Mouse (Mus musculus) hindbrain, embryonic 15.5 days (tissue): ENCODE measurements around the gene Bbip1. TPM values are rescaled to one million over a fixed set of nuclear protein-coding genes. Genes with fewer than 3 reads are reported as not detected.
"Not testable (repeated sequence)": the region's sequence is repeated elsewhere in the genome, so short reads cannot be mapped to it uniquely, and the experiment has no call there.

Experiments
- ATAC-seq: fragments of 200-750 bp; cut with Nextera tagmentation; 2 replicates; pipeline ENCODE4 v1.8.0; 2017; ENCODE audit warnings: low read depth, moderate number of reproducible peaks, moderate TSS enrichment; ENCODE audit not compliant: low FRiP score
- H3K27ac ChIP-seq: fragments of 300-500 bp; sonication (generic); replicated peaks from 2 replicates; pipeline ENCODE4 v1.5.1; 2015; ENCODE audit warnings: mild to moderate bottlenecking, inconsistent platforms
- H3K27me3 ChIP-seq: fragments of 300-500 bp; sonication (generic); 2 replicates; pipeline ENCODE4 v1.6.1; 2015; ENCODE audit warnings: control low read depth, inconsistent platforms
- H3K36me3 ChIP-seq: fragments of 300-500 bp; sonication (generic); 2 replicates; pipeline ENCODE4 v1.6.1; 2015; ENCODE audit warnings: control low read depth, inconsistent platforms
- H3K4me1 ChIP-seq: fragments of 300-500 bp; sonication (generic); replicated peaks from 2 replicates; pipeline ENCODE4 v1.6.1; 2015; ENCODE audit warnings: control low read depth, inconsistent platforms
- H3K4me2 ChIP-seq: fragments of 300-500 bp; sonication (generic); 2 replicates; pipeline ENCODE4 v1.6.1; 2015; ENCODE audit warnings: moderate library complexity, mild to moderate bottlenecking, inconsistent platforms
- H3K4me3 ChIP-seq: fragments of 300-500 bp; sonication (generic); 2 replicates; pipeline ENCODE4 v1.5.1; 2015; ENCODE audit warnings: mild to moderate bottlenecking, inconsistent platforms
- H3K9ac ChIP-seq: fragments of 300-500 bp; sonication (generic); 2 replicates; pipeline ENCODE4 v1.6.1; 2015; ENCODE audit warnings: inconsistent platforms
- H3K9me3 ChIP-seq: fragments of 300-500 bp; sonication (generic); 2 replicates; pipeline ENCODE4 v1.6.1; 2016; ENCODE audit warnings: control low read depth, inconsistent platforms
- WGBS: fragments of 180-500 bp; shearing (Covaris S2); methylation state at CpG from one replicate; pipeline ENCODE4 v1.1.7; 2015; 5-methylcytosine and 5-hydroxymethylcytosine counted together
- polyA plus RNA-seq: library from polyadenylated mRNA; unstranded; fragments of >200 nt; fragmentation: Nextera tagmentation; extraction: Ambion mirVana; gene quantifications from 2 replicates; pipeline ENCODE4 v1.2.1, GENCODE M21; 2015

Gene Bbip1
- polyA plus RNA-seq: 132 and 137 TPM in 2 replicates

DNA sequence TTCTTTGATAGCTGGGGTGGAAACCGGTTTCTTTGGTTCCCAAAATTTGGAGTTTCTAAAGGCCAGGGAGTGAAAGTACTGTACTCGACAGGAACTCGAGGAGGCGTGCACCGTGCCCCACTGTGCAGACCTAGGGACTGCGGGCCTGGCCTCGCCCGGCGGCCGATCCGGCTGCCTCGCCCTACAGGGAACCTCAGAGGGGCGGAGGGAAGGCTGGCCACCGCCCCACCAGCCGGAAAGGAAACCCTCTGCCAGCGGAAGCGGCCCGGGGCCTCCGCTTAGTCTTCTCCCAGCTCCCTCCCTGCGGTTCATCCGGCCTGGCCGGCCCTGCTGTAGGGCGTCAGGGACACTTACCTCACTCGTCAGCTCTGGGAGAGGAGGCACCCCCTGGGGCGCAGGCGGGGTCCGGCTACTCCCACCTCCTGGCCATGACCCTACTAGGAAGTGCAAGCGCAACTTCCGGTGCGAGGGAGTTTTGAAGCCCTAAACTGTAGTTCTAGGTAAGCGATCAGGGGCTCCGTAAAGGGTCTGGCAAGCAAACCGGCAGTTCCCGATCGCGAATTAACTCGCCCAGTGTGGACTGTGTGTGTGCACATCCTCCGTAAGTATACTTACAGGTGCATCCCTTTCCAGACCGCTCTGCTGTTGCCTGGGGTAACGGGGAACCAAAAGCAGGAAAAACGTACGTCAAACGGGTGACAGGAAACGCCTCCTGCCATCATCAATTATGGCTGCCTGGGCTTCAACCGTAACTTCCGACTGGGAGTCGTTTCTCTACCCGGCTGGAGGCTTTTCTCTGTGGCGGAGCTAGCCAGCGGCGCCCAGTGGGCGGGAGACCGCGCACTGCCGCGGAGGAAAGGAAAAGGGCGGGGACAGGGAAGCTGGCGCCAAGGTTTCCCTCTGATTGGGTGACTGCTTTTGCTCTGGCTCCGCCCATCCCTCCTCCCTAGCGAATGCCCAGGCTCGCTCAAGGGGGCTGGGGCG lies at the start of gene Bbip1, which contains the start of gene Shoc2:
TSS of gene Bbip1 (minus strand) at position 826 of the 984 bp plus-strand sequence.
TSS of gene Shoc2 (plus strand) at position 505 of the 984 bp plus-strand sequence.
- Histone ChIP-seq H3K9me3 (no peaks in the 10 kb centered on the region), H3K4me2 (peak within 1 kb of the TSS; percentile 63), H3K9ac (peak within 1 kb of the TSS; percentile 91), H3K27me3 (no peaks in the 10 kb centered on the region), H3K27ac (peak within 1 kb of the TSS; percentile 99), H3K36me3 (peaks cover 5% of the 10 kb centered on the region), H3K4me3 (peak within 1 kb of the TSS; percentile 95), H3K4me1 (peaks cover 32% of the 10 kb centered on the region)
- peak; percentile 96 for ATAC-seq
- WGBS: under 1% methylated on average over 53 of the region's 62 CpGs

- Histone ChIP-seq H3K9ac (no peak overlapping the region), H3K27me3 (no peaks in the 10 kb centered on the region), H3K36me3 (0 out of 2 replicates have a peak, but pooled peaks cover 2% of the 10 kb centered on the region), H3K9me3 (no peaks in the 10 kb centered on the region), H3K4me2 (no peak overlapping the region), H3K4me3 (no peak overlapping the region), H3K27ac (no peak overlapping the region), H3K4me1 (no peaks in the 10 kb centered on the region)
- ATAC-seq: no peak
- WGBS: 69% methylated on average over 3 of the region's 3 CpGs
Measured at GRCm38 (mm10) chr19:53993860-53994259, 49.4 kb upstream of the Bbip1 start.

GRCm38 (mm10) chr19:53990538-53990937 lies 46.1 kb upstream of the Bbip1 start:
- Histone ChIP-seq H3K27me3 (no peaks in the 10 kb centered on the region), H3K4me2 (no peak overlapping the region), H3K27ac (no peak overlapping the region), H3K9ac (no peak overlapping the region), H3K36me3 (peaks cover 9% of the 10 kb centered on the region; the same call in 1 of the 2 replicates), H3K4me1 (no peaks in the 10 kb centered on the region), H3K9me3 (no peaks in the 10 kb centered on the region), H3K4me3 (no peak overlapping the region)
- 82% methylated on average over 2 of the region's 2 CpGs for WGBS
- no peak for ATAC-seq

DNA sequence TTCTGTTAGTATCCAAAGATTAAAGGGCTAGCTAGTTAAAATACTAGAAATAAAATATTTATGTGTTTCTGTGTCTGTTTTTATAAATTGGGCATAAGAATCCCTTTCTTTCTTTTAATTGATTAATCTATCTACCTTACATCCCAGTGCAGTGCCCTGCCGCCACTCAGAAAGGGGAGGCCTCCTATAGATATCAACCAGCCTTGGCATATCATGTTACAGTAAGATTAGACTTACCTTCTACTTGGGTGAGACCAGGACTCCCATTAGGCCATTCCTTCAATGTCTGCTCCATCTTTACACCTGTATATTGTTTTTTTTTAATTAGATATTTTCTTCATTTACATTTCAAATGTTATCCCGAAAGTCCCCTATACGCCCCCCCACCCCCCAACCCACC lies 40.2 kb upstream of the Bbip1 start:
- Histone ChIP-seq H3K4me2 (no peak overlapping the region), H3K9me3 (no peaks in the 10 kb centered on the region), H3K27me3 (no peaks in the 10 kb centered on the region), H3K4me3 (no peak overlapping the region), H3K27ac (no peak overlapping the region), H3K4me1 (no peaks in the 10 kb centered on the region), H3K36me3 (peaks cover 9% of the 10 kb centered on the region; the same call in 1 of the 2 replicates), H3K9ac (no peak overlapping the region)
- ATAC-seq: no peak
- 100% methylated on average over 3 of the region's 3 CpGs for WGBS

DNA sequence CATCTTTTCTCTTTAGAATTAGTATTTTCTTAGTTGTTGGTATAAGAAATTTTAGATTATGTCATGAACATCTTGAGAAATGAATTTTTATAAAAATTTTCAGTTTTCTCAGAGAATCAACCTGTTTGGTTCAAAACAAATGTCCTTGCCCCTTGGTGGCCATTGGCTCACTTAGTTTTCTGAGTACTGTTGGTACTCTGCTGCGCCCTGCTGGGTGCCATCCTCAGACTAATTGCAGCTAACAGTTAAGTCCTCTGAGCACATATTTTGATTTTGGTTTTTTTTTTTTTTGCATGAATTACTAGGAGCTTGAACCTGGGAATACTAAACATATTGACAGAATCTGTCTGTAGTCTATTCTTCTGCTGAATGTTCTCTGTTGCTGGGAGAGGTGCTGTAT lies 38.9 kb upstream of the Bbip1 start:
- H3K4me2 ChIP-seq: no peak overlapping the region
- ATAC-seq: no peak
- WGBS: 94% methylated on average over 1 of the region's 1 CpGs

GRCm38 (mm10) chr19:53982041-53982440 lies 37.6 kb upstream of the Bbip1 start:
- ATAC-seq: no peak
- H3K4me2 ChIP-seq: no peak overlapping the region
- H3K4me3 ChIP-seq: no peak overlapping the region
- no peak overlapping the region for H3K27ac ChIP-seq
- no peaks in the 10 kb centered on the region for H3K27me3 ChIP-seq
- H3K4me1 ChIP-seq: no peaks in the 10 kb centered on the region
- peaks cover 2% of the 10 kb centered on the region; the same call in 1 of the 2 replicates for H3K36me3 ChIP-seq
- 70% methylated on average over 3 of the region's 3 CpGs for WGBS
- H3K9ac ChIP-seq: no peak overlapping the region
- no peaks in the 10 kb centered on the region for H3K9me3 ChIP-seq

More for the DNA sequence above, 38.9 kb upstream of the Bbip1 start:
- no peak overlapping the region for H3K9ac ChIP-seq
- H3K4me3 ChIP-seq: no peak overlapping the region
- no peak overlapping the region for H3K27ac ChIP-seq
- H3K4me1 ChIP-seq: no peaks in the 10 kb centered on the region
- H3K9me3 ChIP-seq: no peaks in the 10 kb centered on the region
- no peaks in the 10 kb centered on the region for H3K27me3 ChIP-seq
- peaks cover 6% of the 10 kb centered on the region; the same call in 1 of the 2 replicates for H3K36me3 ChIP-seq

GRCm38 (mm10) chr19:53973656-53974055 lies 29.2 kb upstream of the Bbip1 start:
- Histone ChIP-seq H3K27me3 (no peaks in the 10 kb centered on the region), H3K4me2 (no peak overlapping the region), H3K27ac (no peak overlapping the region), H3K9me3 (no peaks in the 10 kb centered on the region), H3K9ac (no peak overlapping the region), H3K36me3 (peaks cover 7% of the 10 kb centered on the region; the same call in 1 of the 2 replicates), H3K4me3 (no peak overlapping the region), H3K4me1 (no peaks in the 10 kb centered on the region)
- no peak for ATAC-seq
- WGBS: 86% methylated on average over 1 of the region's 1 CpGs

- Histone ChIP-seq H3K4me1 (no peaks in the 10 kb centered on the region), H3K9me3 (no peaks in the 10 kb centered on the region), H3K4me3 (no peak overlapping the region), H3K4me2 (no peak overlapping the region), H3K36me3 (0 out of 2 replicates have a peak, but pooled peaks cover 3% of the 10 kb centered on the region), H3K9ac (no peak overlapping the region), H3K27ac (no peak overlapping the region), H3K27me3 (no peaks in the 10 kb centered on the region)
- WGBS: 88% methylated on average over 7 of the region's 7 CpGs
- no peak for ATAC-seq
Measured at GRCm38 (mm10) chr19:53971938-53972337, 27.5 kb upstream of the Bbip1 start.

GRCm38 (mm10) chr19:53969226-53969625 lies 24.8 kb upstream of the Bbip1 start:
- Histone ChIP-seq H3K4me3 (no peak overlapping the region), H3K9ac (no peak overlapping the region), H3K27me3 (no peaks in the 10 kb centered on the region), H3K36me3 (no peaks in the 10 kb centered on the region), H3K27ac (no peak overlapping the region), H3K9me3 (no peaks in the 10 kb centered on the region), H3K4me1 (no peaks in the 10 kb centered on the region), H3K4me2 (no peak overlapping the region)
- WGBS: 91% methylated on average over 3 of the region's 3 CpGs
- no peak for ATAC-seq

GRCm38 (mm10) chr19:53964910-53965633 lies 20.6 kb upstream of the Bbip1 start:
- Histone ChIP-seq H3K27me3 (no peaks in the 10 kb centered on the region), H3K9ac (no peak overlapping the region), H3K27ac (no peak overlapping the region), H3K36me3 (no peaks in the 10 kb centered on the region), H3K4me3 (no peak overlapping the region), H3K9me3 (no peaks in the 10 kb centered on the region), H3K4me2 (no peak overlapping the region), H3K4me1 (no peaks in the 10 kb centered on the region)
- ATAC-seq: no peak
- 93% methylated on average over 10 of the region's 10 CpGs for WGBS

- H3K4me2 ChIP-seq, H3K9me3 ChIP-seq, H3K9ac ChIP-seq, H3K27me3 ChIP-seq, H3K36me3 ChIP-seq, H3K27ac ChIP-seq, H3K4me3 ChIP-seq, ATAC-seq, H3K4me1 ChIP-seq: not testable (repeated sequence)
- WGBS: 94% methylated on average over 3 of the region's 3 CpGs
Measured at GRCm38 (mm10) chr19:53964347-53964746, 19.9 kb upstream of the Bbip1 start.

DNA sequence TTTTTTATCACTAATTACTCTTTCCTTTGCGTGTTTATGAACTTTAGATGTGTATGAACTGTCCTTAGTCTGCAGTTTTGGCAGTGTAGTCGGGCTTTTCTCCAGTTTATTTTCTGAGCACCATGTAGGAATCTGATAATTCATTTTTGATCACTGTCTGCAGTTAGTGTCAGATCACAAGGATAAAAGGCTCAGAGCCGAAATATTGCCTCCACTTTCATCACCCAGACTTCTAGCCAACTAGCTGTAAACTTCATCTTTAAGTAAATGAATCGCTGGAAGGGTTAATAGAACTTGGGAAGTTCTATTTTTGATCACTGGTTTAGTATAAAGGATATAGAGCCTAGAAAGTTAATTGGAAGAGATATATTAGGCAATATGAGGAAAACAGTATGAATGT lies 18.1 kb upstream of the Bbip1 start:
- Histone ChIP-seq H3K27ac (no peak overlapping the region), H3K4me1 (no peaks in the 10 kb centered on the region), H3K4me2 (no peak overlapping the region), H3K36me3 (no peaks in the 10 kb centered on the region), H3K9me3 (no peaks in the 10 kb centered on the region), H3K4me3 (no peak overlapping the region), H3K27me3 (no peaks in the 10 kb centered on the region), H3K9ac (no peak overlapping the region)
- WGBS: 94% methylated on average over 4 of the region's 4 CpGs
- no peak for ATAC-seq
